Mouse (Mus musculus) CH12.LX (cell line): ENCODE results near the gene Slc35e2. TPM values are rescaled to one million over a fixed set of nuclear protein-coding genes. Genes with fewer than 3 reads are reported as not detected.

ENCODE experiments used
- DNase-seq: peaks from one replicate; pipeline ENCODE4 v3.0.0-alpha.2; 2013; ENCODE audit errors: extremely low read depth
- H3K27ac ChIP-seq: 2 replicates; pipeline ENCODE4 v1.5.1; 2012; ENCODE audit warnings: low read depth, mild to moderate bottlenecking, control low read depth, moderate library complexity; ENCODE audit not compliant: insufficient read depth
- H3K27me3 ChIP-seq: replicated peaks from 2 replicates; pipeline ENCODE3; 2012; ENCODE audit warnings: inconsistent platforms
- H3K36me3 ChIP-seq, 2 experiments: replicated peaks in 1 of 2; 2 replicates each; pipeline versions ENCODE3 to v1.6.1; 2012; ENCODE audit warnings: inconsistent platforms in 1 of 2, low read length in 1 of 2, mild to moderate bottlenecking in 1 of 2, mixed read lengths in 1 of 2, moderate library complexity in 1 of 2; ENCODE audit not compliant: control insufficient read depth in 1 of 2, insufficient read depth in 1 of 2
- H3K4me1 ChIP-seq, 2 experiments: 2 replicates each; pipeline ENCODE4 v1.6.1; 2012; ENCODE audit warnings: inconsistent platforms in 1 of 2, moderate library complexity in 1 of 2; ENCODE audit not compliant: insufficient read depth in 2 of 2, control insufficient read depth in 1 of 2
- H3K4me2 ChIP-seq: 2 replicates; pipeline ENCODE4 v1.6.1; 2012; ENCODE audit warnings: low read depth, mild to moderate bottlenecking, control low read depth; ENCODE audit not compliant: poor library complexity, insufficient read depth, severe bottlenecking
- H3K4me3 ChIP-seq, 3 experiments: fragments of 150-350 bp in 1 of 3; sonication (generic) in 1 of 3; replicated peaks in 1 of 3; 2 replicates each; pipeline versions ENCODE3 to v1.5.1; 2011 to 2012; ENCODE audit warnings: low read depth in 2 of 3, low read length in 2 of 3, mild to moderate bottlenecking in 2 of 3, moderate library complexity in 2 of 3, control low read depth in 1 of 3, improper control_type of control experiment in 1 of 3, inconsistent platforms in 1 of 3, mixed read lengths in 1 of 3; ENCODE audit not compliant: poor library complexity in 1 of 3
- H3K79me2 ChIP-seq: replicated peaks from 2 replicates; pipeline ENCODE4 v1.6.1; 2012; ENCODE audit warnings: mild to moderate bottlenecking, moderate library complexity; ENCODE audit not compliant: control insufficient read depth, poor library complexity, insufficient read depth, severe bottlenecking; ENCODE audit errors: extremely low read depth
- H3K9ac ChIP-seq: 2 replicates; pipeline ENCODE4 v1.6.1; 2012; ENCODE audit warnings: low read depth, mild to moderate bottlenecking, control low read depth, moderate library complexity; ENCODE audit not compliant: insufficient read depth
- H3K9me3 ChIP-seq: replicated peaks from 2 replicates; pipeline ENCODE3; 2012; ENCODE audit warnings: low read length, inconsistent platforms, mixed read lengths
- CHD2 ChIP-seq: IDR thresholded peaks from 2 replicates; pipeline ENCODE4 v1.6.1; 2011; ENCODE audit warnings: low read length, improper control_type of control experiment
- CTCF ChIP-seq, 2 experiments: IDR thresholded peaks in 1 of 2; conservative IDR thresholded peaks in 1 of 2; 2 replicates each; pipeline ENCODE4 v1.5.1; 2011 to 2012; ENCODE audit warnings: low read depth in 2 of 2, low read length in 2 of 2, improper control_type of control experiment in 1 of 2, inconsistent platforms in 1 of 2, mild to moderate bottlenecking in 1 of 2, moderate library complexity in 1 of 2
- ELF1 ChIP-seq: IDR thresholded peaks from 2 replicates; pipeline ENCODE4 v1.6.1; 2014; ENCODE audit warnings: low read depth, mild to moderate bottlenecking, inconsistent platforms, low read length, improper control_type of control experiment
- EP300 ChIP-seq: IDR thresholded peaks from 2 replicates; pipeline ENCODE4 v1.6.1; 2011; ENCODE audit warnings: low read length, improper control_type of control experiment
- ETS1 ChIP-seq: conservative IDR thresholded peaks from 2 replicates; pipeline ENCODE4 v1.6.1; 2012; ENCODE audit warnings: low read depth, mild to moderate bottlenecking, inconsistent platforms, low read length, improper control_type of control experiment, moderate library complexity
- JUN ChIP-seq: IDR thresholded peaks from 2 replicates; pipeline ENCODE4 v1.6.1; 2011; ENCODE audit warnings: low read depth, mild to moderate bottlenecking, low read length, improper control_type of control experiment, moderate library complexity; ENCODE audit not compliant: insufficient read depth
- JUND ChIP-seq: conservative IDR thresholded peaks from 2 replicates; pipeline ENCODE4 v1.6.1; 2011; ENCODE audit warnings: low read depth, low read length, improper control_type of control experiment
- KAT2A ChIP-seq: IDR thresholded peaks from 2 replicates; pipeline ENCODE4 v1.6.1; 2012; ENCODE audit warnings: low read length, improper control_type of control experiment, inconsistent platforms; ENCODE audit not compliant: insufficient replicate concordance
- MEF2A ChIP-seq: IDR thresholded peaks from 2 replicates; pipeline ENCODE4 v1.6.1; 2014; ENCODE audit warnings: low read depth, mild to moderate bottlenecking, inconsistent platforms, low read length, improper control_type of control experiment, borderline replicate concordance
- MYC ChIP-seq: IDR thresholded peaks from 2 replicates; pipeline ENCODE4 v1.6.1; 2011; ENCODE audit warnings: low read depth, mild to moderate bottlenecking, improper control_type of control experiment, low read length
- NELFE ChIP-seq: IDR thresholded peaks from 2 replicates; pipeline ENCODE4 v1.6.1; 2011; ENCODE audit warnings: low read depth, low read length, improper control_type of control experiment
- RCOR1 ChIP-seq: conservative IDR thresholded peaks from 2 replicates; pipeline ENCODE4 v1.6.1; 2012; ENCODE audit warnings: low read depth, mild to moderate bottlenecking, inconsistent platforms, low read length, improper control_type of control experiment
- SIN3A ChIP-seq: IDR thresholded peaks from 2 replicates; pipeline ENCODE4 v1.6.1; 2012; ENCODE audit warnings: low read length, improper control_type of control experiment, inconsistent platforms
- SMC3 ChIP-seq: IDR thresholded peaks from 2 replicates; pipeline ENCODE4 v1.6.1; 2011; ENCODE audit warnings: low read depth, low read length, improper control_type of control experiment
- TBP ChIP-seq: conservative IDR thresholded peaks from 2 replicates; pipeline ENCODE4 v1.6.1; 2011; ENCODE audit warnings: low read depth, low read length, improper control_type of control experiment
- UBTF ChIP-seq: IDR thresholded peaks from 2 replicates; pipeline ENCODE4 v1.6.1; 2012; ENCODE audit warnings: low read depth, mild to moderate bottlenecking, inconsistent platforms, low read length, improper control_type of control experiment, moderate library complexity
- USF2 ChIP-seq: conservative IDR thresholded peaks from 2 replicates; pipeline ENCODE4 v1.6.1; 2011; ENCODE audit warnings: low read depth, low read length, improper control_type of control experiment
- ZKSCAN1 ChIP-seq: IDR thresholded peaks from 2 replicates; pipeline ENCODE4 v1.6.1; 2012; ENCODE audit warnings: low read depth, inconsistent platforms, low read length, improper control_type of control experiment, borderline replicate concordance
- dilution Hi-C: fragments of 300-500 bp; cut with MboI; formaldehyde crosslinking; loops from 2 replicates; pipeline ENCODE4 v1.14.3; 2020; ENCODE audit warnings: low sequenced_read_pairs; ENCODE audit not compliant: extremely low pct_unique_long_range_greater_than_20kb, extremely low pct_ligation_motif_present
- in situ Hi-C: fragments of 300-500 bp; cut with MboI; formaldehyde crosslinking; loops from 3 replicates; pipeline ENCODE4 v1.14.3; 2019; ENCODE audit warnings: low sequenced_read_pairs, low pct_ligation_motif_present, low pct_unique_long_range_greater_than_20kb, mixed read lengths
- polyA plus RNA-seq: library from polyadenylated mRNA; unstranded; fragments of >175 nt; gene quantifications from 2 replicates; pipeline ENCODE4 v1.2.1, GENCODE M21; 2012; ENCODE audit warnings: low read depth; ENCODE audit not compliant: insufficient read length
- total RNA-seq, 2 experiments: library from RNA; depleted of rRNA; stranded (reverse); fragments of 300-350 nt in 1 of 2; fragments of >200 nt in 1 of 2; gene quantifications; 2 replicates each; pipeline ENCODE4 v1.2.3; 2012 to 2014

The Slc35e2 gene
- total and polyA plus RNA-seq, 3 experiments: 8.2 to 14.6 (median 9.9) TPM

GRCm38 (mm10) chr4:155582279-155582905 lies 18.8 kb upstream of the Slc35e2 start:
- TF ChIP-seq SMC3 (no peak), SIN3A (no peak), UBTF (no peak), USF2 (no peak), RCOR1 (no peak), ZKSCAN1 (no peak), JUND (no peak), ELF1 (no peak), MYC (no peak), TBP (no peak), CTCF (conservative IDR thresholded peaks at IDR 0.05 in 1 of 2, IDR thresholded peaks at IDR 0.05 in 1 of 2; ENCODE audit: low read depth in 2 of 2, low read length in 2 of 2) (no peak), JUN (no peak), EP300 (no peak), KAT2A (no peak), MEF2A (no peak)
- Histone ChIP-seq H3K4me1 (peaks cover 0 to 7% of the 10 kb centered on the region in 2 experiments; a peak in 2 of 4 replicates), H3K4me3 (no peak overlapping the region), H3K4me2 (no peak overlapping the region), H3K9me3 (no peaks in the 10 kb centered on the region), H3K9ac (no peak overlapping the region), H3K27me3 (no peaks in the 10 kb centered on the region), H3K27ac (no peak overlapping the region), H3K79me2 (no peaks in the 10 kb centered on the region), H3K36me3 (peaks cover 81 to 94% of the 10 kb centered on the region in 2 experiments)
- no peak for DNase-seq
- in situ Hi-C loops (no loop called here), dilution Hi-C loops (no loop called here)

- Histone ChIP-seq H3K27ac (no peak overlapping the region), H3K4me1 (no peaks in the 10 kb centered on the region), H3K4me2 (no peak overlapping the region), H3K9ac (no peak overlapping the region), H3K4me3 (no peak overlapping the region), H3K9me3 (no peaks in the 10 kb centered on the region), H3K27me3 (no peaks in the 10 kb centered on the region), H3K79me2 (no peaks in the 10 kb centered on the region), H3K36me3 (peaks cover 58 to 77% of the 10 kb centered on the region in 2 experiments)
- TF ChIP-seq JUND: no peak
- no peak for TF ChIP-seq ETS1
- TF ChIP-seq ZKSCAN1: no peak
- TF ChIP-seq USF2: no peak
- no peak for TF ChIP-seq EP300
- TF ChIP-seq CTCF (conservative IDR thresholded peaks at IDR 0.05 in 1 of 2, IDR thresholded peaks at IDR 0.05 in 1 of 2; ENCODE audit: low read depth in 2 of 2, low read length in 2 of 2): no peak
- no peak for TF ChIP-seq NELFE
- no peak for TF ChIP-seq CHD2
- no peak for DNase-seq
- dilution Hi-C loops (no loop called here), in situ Hi-C loops (no loop called here)
Observed at GRCm38 (mm10) chr4:155589356-155589755, 11.9 kb upstream of the Slc35e2 start.
